Mouse (Mus musculus): Measurements from ENCODE around the gene Lage3. TPM values are rescaled to one million over a fixed set of nuclear protein-coding genes. Genes with fewer than 3 reads are reported as not detected.
A peak's percentile ranks its signal among the peaks of the same experiment; 100 is the strongest.

The Lage3 gene
- polyA plus RNA-seq, 1 experiment from 2014 or later = 104 TPM

DNA sequence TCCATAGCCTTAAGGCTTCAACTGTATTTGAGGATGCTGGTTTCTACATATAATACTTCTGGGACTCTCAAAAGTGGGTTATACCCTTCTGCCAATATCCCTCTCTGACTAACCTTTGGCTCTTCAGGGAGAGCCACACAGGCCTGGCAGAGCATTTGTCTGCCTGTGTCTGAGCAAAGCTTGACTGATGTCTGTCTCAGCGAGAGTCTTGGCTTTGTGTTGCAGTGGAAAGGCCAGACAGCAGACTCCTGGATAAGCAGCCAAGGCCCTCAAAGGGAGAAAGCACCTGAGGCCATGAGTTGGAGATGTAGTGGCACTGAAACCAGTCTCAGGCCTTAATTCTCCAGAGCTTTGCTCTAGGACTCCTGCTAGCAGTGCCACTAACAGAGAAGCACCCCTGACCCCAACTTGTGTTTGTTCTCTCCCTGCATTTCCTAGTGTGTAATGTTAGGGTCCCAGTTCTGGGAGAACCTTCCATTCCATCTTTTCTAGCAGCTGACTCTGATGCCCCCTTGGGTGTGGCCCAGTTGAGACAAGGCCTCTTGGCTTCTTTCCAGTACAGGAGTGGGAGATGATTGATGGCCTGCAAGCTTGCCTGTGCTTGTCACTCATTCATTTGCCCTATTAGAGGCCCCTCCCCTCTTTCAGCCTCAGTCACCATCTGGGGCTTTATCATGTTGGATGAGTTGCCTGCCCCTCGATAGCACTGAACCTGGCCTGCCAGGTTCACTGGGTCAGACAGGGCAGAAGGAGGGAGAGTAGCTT lies 23.1 kb downstream of the Lage3 start:
- Histone ChIP-seq H3K9ac (no peak overlapping the region), H3K4me3 (peak overlapping the region; percentile 49; the same call in 1 of the 2 replicates), H3K4me1 (0 out of 2 replicates have a peak, but pooled peaks cover 6% of the 10 kb centered on the region), H3K27ac (no peak overlapping the region), H3K36me3 (no peaks in the 10 kb centered on the region), H3K4me2 (peak overlapping the region; percentile 66), H3K27me3 (no peaks in the 10 kb centered on the region), H3K9me3 (no peaks in the 10 kb centered on the region)
- WGBS = 31% methylated on average over 2 of the region's 2 CpGs
- ATAC-seq (ENCODE audit: borderline replicate concordance, extremely low read depth, low FRiP score, low TSS enrichment) = no peak

DNA sequence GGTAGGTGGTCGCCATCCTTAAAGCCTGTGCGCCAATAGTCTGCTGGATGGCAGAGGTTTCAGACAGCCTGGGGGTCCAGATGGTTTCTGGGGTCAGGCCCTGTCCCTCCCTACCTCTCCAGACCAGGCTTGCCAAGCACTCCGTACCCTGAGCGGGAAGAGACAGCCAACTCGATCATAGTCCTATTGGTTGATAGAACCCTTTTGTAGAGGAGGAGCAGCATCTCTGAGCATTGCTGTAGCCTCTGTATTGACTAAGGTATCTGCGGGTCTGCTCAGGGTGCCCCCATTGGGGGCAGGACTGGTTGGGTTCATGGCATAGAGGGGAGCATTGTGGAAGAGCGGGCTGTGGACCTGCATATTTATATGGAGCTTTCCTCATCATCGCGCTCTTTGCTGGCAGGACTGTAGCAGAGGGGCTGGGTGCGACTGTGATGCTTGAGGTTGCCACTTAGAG lies 24.2 kb downstream of the Lage3 start:
- H3K27ac ChIP-seq = no peak overlapping the region
- H3K9me3 ChIP-seq = no peaks in the 10 kb centered on the region
- ATAC-seq (ENCODE audit: borderline replicate concordance, extremely low read depth, low FRiP score, low TSS enrichment) = 0 out of 2 replicates have a peak, but pooled peaks have one; percentile 13
- 0 out of 2 replicates have a peak, but pooled peaks cover 6% of the 10 kb centered on the region for H3K4me1 ChIP-seq
- H3K4me3 ChIP-seq = peak overlapping the region; percentile 49
- WGBS = 14% methylated on average over 10 of the region's 10 CpGs
- H3K27me3 ChIP-seq = no peaks in the 10 kb centered on the region
- peak overlapping the region; percentile 66 for H3K4me2 ChIP-seq
- H3K36me3 ChIP-seq = no peaks in the 10 kb centered on the region
- H3K9ac ChIP-seq = peak overlapping the region; percentile 56

DNA sequence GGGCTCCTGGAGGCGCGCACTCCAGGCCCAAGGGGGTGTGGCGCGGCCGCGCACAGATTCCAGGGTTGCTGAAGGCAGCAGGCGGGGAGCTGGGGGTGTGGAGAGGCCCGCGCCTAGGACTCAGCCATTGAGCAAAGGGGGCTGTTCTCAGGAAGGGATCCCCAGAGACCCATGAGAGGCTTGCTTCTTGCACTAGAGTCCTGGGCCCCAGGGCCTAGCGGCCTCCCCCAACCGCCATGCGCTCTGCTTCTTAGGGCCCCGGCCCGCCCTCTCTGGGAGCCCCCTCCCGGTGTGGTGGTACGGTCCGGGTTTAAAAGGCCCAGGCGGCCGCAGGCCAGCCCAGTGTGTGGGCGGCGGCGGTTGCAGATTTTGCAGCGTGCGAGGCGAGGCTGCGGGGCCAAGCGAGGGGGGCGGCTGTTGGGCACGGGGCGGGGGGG lies 24.7 kb downstream of the Lage3 start, which contains the start of gene Plxna3:
Plxna3 (plus strand) TSS at position 342 of the 437 bp plus-strand sequence.
- Histone ChIP-seq H3K9me3 (no peaks in the 10 kb centered on the region), H3K9ac (peak within 1 kb of the TSS; percentile 56), H3K4me3 (peak within 1 kb of the TSS; percentile 49), H3K27me3 (no peaks in the 10 kb centered on the region), H3K4me1 (0 out of 2 replicates have a peak, but pooled peaks cover 6% of the 10 kb centered on the region), H3K36me3 (no peaks in the 10 kb centered on the region), H3K27ac (peak within 1 kb of the TSS; percentile 78), H3K4me2 (peak within 1 kb of the TSS; percentile 66)
- ATAC-seq (ENCODE audit: borderline replicate concordance, extremely low read depth, low FRiP score, low TSS enrichment) = peak; percentile 95
- whole genome bisulfite sequencing = 18% methylated on average over 25 of the region's 30 CpGs

DNA sequence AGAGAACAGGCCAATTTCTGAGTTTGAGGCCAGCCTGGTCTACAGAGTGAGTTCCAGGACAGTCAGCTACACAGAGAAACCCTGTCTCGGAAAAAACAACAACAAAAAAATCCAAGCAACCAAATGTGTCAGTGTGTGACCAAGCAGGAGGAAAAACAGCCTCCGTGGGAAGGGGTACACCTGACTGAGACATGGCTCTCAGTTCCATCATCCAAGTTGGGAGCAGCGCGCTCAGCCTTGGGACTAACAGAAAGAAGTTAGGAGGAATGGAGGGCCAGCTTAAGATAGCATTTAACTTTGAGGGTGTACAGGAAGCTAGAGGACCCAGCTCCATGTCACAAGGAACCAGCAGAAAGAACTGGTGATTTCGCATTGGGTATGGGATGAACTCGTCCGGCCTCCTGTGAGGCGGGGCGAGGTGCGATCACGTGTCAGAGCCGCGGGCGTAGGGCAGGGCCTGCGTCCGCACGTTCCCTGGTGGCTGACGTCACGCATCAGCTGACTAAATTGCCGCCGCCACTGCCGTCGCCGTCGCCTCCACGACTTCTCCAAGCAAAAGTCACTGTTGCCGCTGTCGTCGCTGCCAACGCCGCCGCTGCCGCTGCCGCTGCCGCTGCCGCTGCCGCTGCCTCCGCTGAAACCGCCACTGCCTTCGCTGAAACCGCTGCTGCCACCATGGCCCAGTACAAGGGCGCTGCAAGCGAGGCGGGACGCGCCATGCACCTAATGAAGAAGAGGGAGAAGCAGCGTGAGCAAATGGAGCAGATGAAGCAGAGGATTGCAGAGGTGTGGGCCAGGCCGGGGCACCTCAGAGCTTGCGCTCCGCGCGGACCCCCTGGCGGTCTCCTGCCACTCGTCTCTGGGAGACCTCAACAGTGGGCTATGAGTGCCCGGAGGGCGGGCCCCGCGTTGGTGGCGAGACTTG lies 40.6 kb downstream of the Lage3 start, which contains the start of gene Fam50a:
Fam50a (plus strand) TSS at position 494 of the 925 bp plus-strand sequence.
- peaks cover 8% of the 10 kb centered on the region; the same call in 1 of the 2 replicates for H3K4me1 ChIP-seq
- H3K9ac ChIP-seq = peak within 1 kb of the TSS; percentile 80
- peak; percentile 97 for ATAC-seq (ENCODE audit: borderline replicate concordance, extremely low read depth, low FRiP score, low TSS enrichment)
- WGBS = 14% methylated on average over 51 of the region's 59 CpGs
- H3K27ac ChIP-seq = peak within 1 kb of the TSS; percentile 78
- H3K9me3 ChIP-seq = no peaks in the 10 kb centered on the region
- no peaks in the 10 kb centered on the region for H3K27me3 ChIP-seq
- H3K4me3 ChIP-seq = peak within 1 kb of the TSS; percentile 68
- H3K4me2 ChIP-seq = peak within 1 kb of the TSS; percentile 69
- H3K36me3 ChIP-seq = peaks cover 29% of the 10 kb centered on the region

DNA sequence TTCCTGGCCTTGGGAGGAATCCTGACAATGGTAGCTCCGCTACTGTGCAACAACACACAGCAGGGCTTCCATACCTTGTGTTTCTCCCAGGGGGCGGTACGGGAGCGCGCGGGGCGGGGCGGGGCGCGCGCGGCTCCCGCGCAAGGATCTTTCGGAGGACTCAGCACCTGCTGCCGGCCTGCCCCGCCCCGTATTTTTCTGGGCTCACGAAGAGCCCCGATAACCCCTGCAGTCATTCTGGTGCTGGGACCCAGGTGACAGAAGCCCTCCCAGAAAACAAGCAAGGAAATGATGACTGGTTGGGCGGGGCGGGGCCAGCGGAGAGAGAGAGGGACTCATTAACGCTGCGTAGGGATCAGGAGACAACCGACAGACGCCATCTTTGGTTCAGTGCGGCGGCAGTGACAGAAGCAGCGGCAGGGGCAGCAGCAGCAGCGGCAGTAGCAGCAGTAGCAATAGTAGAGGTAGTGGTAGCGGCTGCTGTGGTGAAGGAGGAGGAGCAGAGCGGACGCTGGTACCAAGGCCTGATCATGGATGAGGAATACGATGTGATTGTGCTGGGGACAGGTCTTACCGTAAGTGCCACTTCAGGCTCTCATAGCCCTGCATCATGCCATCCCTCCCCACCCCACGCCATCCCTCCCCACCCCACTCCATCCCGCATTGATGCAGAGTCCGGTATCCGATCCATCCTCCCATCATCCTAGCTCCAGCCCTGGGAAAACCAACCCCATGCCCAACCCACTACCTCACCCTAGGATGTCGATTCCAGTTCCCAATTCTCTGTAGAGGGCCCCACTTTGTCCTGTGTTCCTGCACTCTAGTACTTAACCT lies 48.3 kb downstream of the Lage3 start, which contains the start of gene Gdi1:
Gdi1 (plus strand) TSS at position 132 of the 834 bp plus-strand sequence.
- Histone ChIP-seq H3K27me3 (no peaks in the 10 kb centered on the region), H3K4me3 (peak within 1 kb of the TSS; percentile 60), H3K27ac (peak within 1 kb of the TSS; percentile 90), H3K36me3 (peaks cover 45% of the 10 kb centered on the region), H3K4me1 (no peaks in the 10 kb centered on the region; the same call in 1 of the 2 replicates), H3K9ac (peak within 1 kb of the TSS; percentile 63), H3K4me2 (peak within 1 kb of the TSS; percentile 57), H3K9me3 (no peaks in the 10 kb centered on the region)
- 13% methylated on average over 39 of the region's 41 CpGs for WGBS
- peak; percentile 85 for ATAC-seq (ENCODE audit: borderline replicate concordance, extremely low read depth, low FRiP score, low TSS enrichment)

Small RNA genes lying within 50 kb of the gene (microRNA-seq; reads per million reads assigned to microRNA genes)
- gene Mir7092 = not detected

Other genes with a start within 250 kb of the Lage3 start
- gene Opn1mw, start 226.2 kb downstream of the Lage3 start, polyA plus RNA-seq (2015; fragmentation: Nextera tagmentation; extraction: Ambion mirVana) = not detected in 2 replicates
- 13.1 and 15.1 TPM in 2 replicates for gene Mecp2, start 218.3 kb downstream of the Lage3 start, polyA plus RNA-seq (2015; fragmentation: Nextera tagmentation; extraction: Ambion mirVana)
- not detected in 2 replicates for gene Tex28, start 185.8 kb downstream of the Lage3 start, polyA plus RNA-seq (2015; fragmentation: Nextera tagmentation; extraction: Ambion mirVana)
- gene Tktl1, start 176.4 kb downstream of the Lage3 start, polyA plus RNA-seq (2015; fragmentation: Nextera tagmentation; extraction: Ambion mirVana) = not detected in 2 replicates
- gene Flna, start 103.8 kb downstream of the Lage3 start, polyA plus RNA-seq (2015; fragmentation: Nextera tagmentation; extraction: Ambion mirVana) = 361 and 366 TPM in 2 replicates
- 23.2 and 24.7 TPM in 2 replicates for gene Emd, start 98.9 kb downstream of the Lage3 start, polyA plus RNA-seq (2015; fragmentation: Nextera tagmentation; extraction: Ambion mirVana)
- 846 and 923 TPM in 2 replicates for gene Rpl10, start 82.8 kb downstream of the Lage3 start, polyA plus RNA-seq (2015; fragmentation: Nextera tagmentation; extraction: Ambion mirVana)
- 78.8 and 83.8 TPM in 2 replicates for gene Taz, start 71.7 kb downstream of the Lage3 start, polyA plus RNA-seq (2015; fragmentation: Nextera tagmentation; extraction: Ambion mirVana)
- 11.2 and 15.8 TPM in 2 replicates for gene Dnase1l1, start 71.3 kb downstream of the Lage3 start, polyA plus RNA-seq (2015; fragmentation: Nextera tagmentation; extraction: Ambion mirVana)
- gene Atp6ap1, start 56.5 kb downstream of the Lage3 start, polyA plus RNA-seq (2015; fragmentation: Nextera tagmentation; extraction: Ambion mirVana) = 134 and 138 TPM in 2 replicates
- 154 and 193 TPM in 2 replicates for gene Gdi1, start 48.6 kb downstream of the Lage3 start, polyA plus RNA-seq (2015; fragmentation: Nextera tagmentation; extraction: Ambion mirVana)
- gene Fam50a, start 40.6 kb downstream of the Lage3 start, polyA plus RNA-seq (2015; fragmentation: Nextera tagmentation; extraction: Ambion mirVana) = 63.2 and 63.9 TPM in 2 replicates
- 8.8 and 9.8 TPM in 2 replicates for gene Plxna3, start 24.6 kb downstream of the Lage3 start, polyA plus RNA-seq (2015; fragmentation: Nextera tagmentation; extraction: Ambion mirVana)
- 83.2 and 84.1 TPM in 2 replicates for gene Ubl4a, start 19.6 kb upstream of the Lage3 start, polyA plus RNA-seq (2015; fragmentation: Nextera tagmentation; extraction: Ambion mirVana)
- gene Slc10a3, start 19.7 kb upstream of the Lage3 start, polyA plus RNA-seq (2015; fragmentation: Nextera tagmentation; extraction: Ambion mirVana) = 21.0 and 21.1 TPM in 2 replicates
- gene Fam3a, start 39.7 kb upstream of the Lage3 start, polyA plus RNA-seq (2015; fragmentation: Nextera tagmentation; extraction: Ambion mirVana) = 39.6 and 46.7 TPM in 2 replicates
- gene Ikbkg, start 39.7 kb upstream of the Lage3 start, polyA plus RNA-seq (2015; fragmentation: Nextera tagmentation; extraction: Ambion mirVana) = 18.5 and 18.6 TPM in 2 replicates
- gene G6pdx, start 75.6 kb upstream of the Lage3 start, polyA plus RNA-seq (2015; fragmentation: Nextera tagmentation; extraction: Ambion mirVana) = 46.8 and 51.5 TPM in 2 replicates
- not detected in 2 replicates for gene Gm6880, start 127.8 kb upstream of the Lage3 start, polyA plus RNA-seq (2015; fragmentation: Nextera tagmentation; extraction: Ambion mirVana)
- not detected in 2 replicates for gene Olfr1326-ps1, start 221.3 kb upstream of the Lage3 start, polyA plus RNA-seq (2015; fragmentation: Nextera tagmentation; extraction: Ambion mirVana)
- not detected in 2 replicates for gene Olfr1325, start 239.1 kb upstream of the Lage3 start, polyA plus RNA-seq (2015; fragmentation: Nextera tagmentation; extraction: Ambion mirVana)

Measured in lung, embryonic 15.5 days (tissue).